Mouse (Mus musculus) stomach, postnatal 0 days (tissue): Measurements from ENCODE around the gene Gadl1. TPM values are rescaled to one million over a fixed set of nuclear protein-coding genes. Genes with fewer than 3 reads are reported as not detected.

ENCODE experiments used
- ATAC-seq: fragments of 200-750 bp; cut with Nextera tagmentation; 2 replicates; pipeline ENCODE4 v1.8.0; 2017; ENCODE audit not compliant: low FRiP score, low TSS enrichment
- DNase-seq: peaks from one replicate; pipeline ENCODE4 v3.0.0-alpha.2; 2016; ENCODE audit warnings: low spot score
- H3K27ac ChIP-seq: fragments of 300-500 bp; sonication (generic); replicated peaks from 2 replicates; pipeline ENCODE4 v1.5.1; 2014; ENCODE audit warnings: mild to moderate bottlenecking, control low read depth
- H3K27me3 ChIP-seq: fragments of 300-500 bp; sonication (generic); 2 replicates; pipeline ENCODE4 v1.6.1; 2014; ENCODE audit warnings: low read length; ENCODE audit not compliant: control insufficient read depth, insufficient read depth
- H3K36me3 ChIP-seq: fragments of 300-500 bp; sonication (generic); 2 replicates; pipeline ENCODE4 v1.6.1; 2014; ENCODE audit warnings: low read length, mixed read lengths; ENCODE audit not compliant: control insufficient read depth, insufficient read depth
- H3K4me1 ChIP-seq: fragments of 300-500 bp; sonication (generic); replicated peaks from 2 replicates; pipeline ENCODE4 v1.6.1; 2014; ENCODE audit warnings: antibody characterized with exemption; ENCODE audit not compliant: control insufficient read depth, insufficient read depth
- H3K4me2 ChIP-seq: fragments of 300-500 bp; sonication (generic); replicated peaks from 2 replicates; pipeline ENCODE4 v1.6.1; 2014; ENCODE audit warnings: low read depth, mild to moderate bottlenecking, control low read depth, moderate library complexity
- H3K4me3 ChIP-seq: fragments of 300-500 bp; sonication (generic); 2 replicates; pipeline ENCODE4 v1.5.1; 2014; ENCODE audit warnings: low read depth, low read length, control low read depth
- H3K9ac ChIP-seq: fragments of 300-500 bp; sonication (generic); 2 replicates; pipeline ENCODE4 v1.6.1; 2014; ENCODE audit warnings: mild to moderate bottlenecking, low read length, control low read depth, mixed read lengths
- H3K9me3 ChIP-seq: fragments of 300-500 bp; sonication (generic); 2 replicates; pipeline ENCODE4 v1.6.1; 2016; ENCODE audit warnings: low read length; ENCODE audit not compliant: control insufficient read depth
- CTCF ChIP-seq: IDR thresholded peaks from 2 replicates; pipeline ENCODE4 v1.5.1; 2016; ENCODE audit warnings: antibody characterized with exemption, low read depth, mild to moderate bottlenecking, moderate library complexity
- EP300 ChIP-seq: optimal IDR thresholded peaks from 2 replicates; pipeline ENCODE3; 2016; ENCODE audit warnings: antibody characterized with exemption
- WGBS: fragments of 180-500 bp; shearing (Covaris S2); extraction: QIAGEN DNeasy Blood & Tissue Kit; methylation state at CpG from one replicate; pipeline ENCODE4 v1.1.7; 2014; 5-methylcytosine and 5-hydroxymethylcytosine counted together
- polyA plus RNA-seq: library from polyadenylated mRNA; unstranded; fragments of >200 nt; fragmentation: Nextera tagmentation; extraction: Ambion mirVana; gene quantifications from 2 replicates; pipeline ENCODE4 v1.2.1, GENCODE M21; 2015

Gene Gadl1
- polyA plus RNA-seq, 1 experiment from 2014 or later = 0.45 TPM

DNA sequence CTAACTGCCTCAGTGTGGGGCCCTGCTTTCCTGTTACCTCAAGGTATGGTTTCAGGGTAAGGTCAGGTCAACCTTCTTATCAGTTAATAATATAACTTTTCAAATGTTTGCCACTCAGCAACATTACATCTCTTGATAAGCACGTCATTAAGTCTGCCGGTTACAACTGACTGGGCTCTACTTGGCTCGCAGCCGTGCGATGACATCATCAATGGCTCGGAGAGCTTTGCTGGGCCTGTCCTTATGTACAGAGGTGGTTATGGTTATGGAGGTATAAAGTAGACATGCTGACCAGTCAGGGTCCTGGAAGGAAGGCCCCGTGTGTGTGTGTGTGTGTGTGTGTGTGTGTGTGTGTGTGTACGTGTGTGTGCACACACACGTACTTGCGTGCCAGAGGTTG lies 15.3 kb upstream of the Gadl1 start:
- TF ChIP-seq CTCF (no peak), EP300 (no peak)
- ATAC-seq (0 out of 2 replicates have a peak, but pooled peaks have one; percentile 24), DNase-seq (peak; percentile 59)
- Histone ChIP-seq H3K4me3 (no peak overlapping the region), H3K9ac (no peak overlapping the region), H3K27me3 (no peaks in the 10 kb centered on the region), H3K36me3 (no peaks in the 10 kb centered on the region), H3K9me3 (no peaks in the 10 kb centered on the region), H3K27ac (no peak overlapping the region), H3K4me1 (no peaks in the 10 kb centered on the region), H3K4me2 (no peak overlapping the region)
- 77% methylated on average over 10 of the region's 10 CpGs for WGBS

DNA sequence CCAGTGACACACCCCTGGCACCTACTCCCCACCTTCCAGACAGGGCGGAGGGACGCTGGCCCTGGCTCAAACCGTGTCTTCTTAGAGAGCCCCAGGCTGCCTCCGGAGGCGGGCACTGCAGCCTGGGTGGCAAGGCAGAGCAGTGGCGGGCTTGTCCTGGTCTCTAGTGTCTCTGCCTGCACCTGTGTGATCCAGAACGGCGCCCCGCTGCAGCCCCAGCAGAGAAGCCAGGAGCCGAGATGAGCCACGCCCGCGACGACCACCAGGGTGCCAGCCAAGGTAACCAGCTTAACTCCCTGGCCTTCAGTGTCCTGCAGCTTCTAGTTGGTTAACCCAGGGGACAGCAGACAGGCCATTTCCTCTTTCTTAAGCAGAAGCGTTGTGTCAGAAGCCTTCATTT lies 930 bp upstream of the Gadl1 start:
- no peaks in the 10 kb centered on the region for H3K4me1 ChIP-seq
- H3K36me3 ChIP-seq = no peaks in the 10 kb centered on the region
- no peak for TF ChIP-seq CTCF
- H3K27me3 ChIP-seq = no peaks in the 10 kb centered on the region
- 15% methylated on average over 15 of the region's 15 CpGs for WGBS
- DNase-seq = no peak
- H3K27ac ChIP-seq = no peak overlapping the region
- no peaks in the 10 kb centered on the region for H3K9me3 ChIP-seq
- H3K4me3 ChIP-seq = no peak overlapping the region
- no peak overlapping the region; the same call in 1 of the 2 replicates for H3K4me2 ChIP-seq
- H3K9ac ChIP-seq = no peak overlapping the region
- ATAC-seq = no peak

DNA sequence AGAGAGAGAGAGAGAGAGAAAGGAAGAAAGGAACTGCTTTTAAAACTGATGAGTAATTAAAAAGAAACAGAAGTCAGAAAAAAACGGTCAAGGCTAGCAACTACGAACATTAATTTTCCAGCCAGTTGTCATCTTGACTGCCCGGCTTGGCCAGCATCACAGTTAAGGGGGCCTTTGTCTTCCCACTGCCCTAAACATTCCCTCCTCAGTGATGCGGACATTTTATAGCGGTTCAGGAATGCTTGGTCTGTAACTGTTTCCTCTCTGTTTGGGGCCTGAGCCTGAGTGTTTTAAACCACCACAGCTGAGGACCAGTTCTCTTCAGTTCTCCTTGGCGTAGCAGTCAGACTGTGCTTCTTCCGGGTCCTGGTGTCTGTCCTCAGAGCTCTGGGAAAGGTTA lies 4.8 kb downstream of the Gadl1 start:
- WGBS = 44% methylated on average over 7 of the region's 7 CpGs
- Histone ChIP-seq H3K27ac (no peak overlapping the region), H3K9ac (no peak overlapping the region), H3K9me3 (no peaks in the 10 kb centered on the region), H3K27me3 (no peaks in the 10 kb centered on the region), H3K4me3 (no peak overlapping the region), H3K4me2 (no peak overlapping the region), H3K36me3 (no peaks in the 10 kb centered on the region), H3K4me1 (no peaks in the 10 kb centered on the region)
- TF ChIP-seq EP300 (no peak), CTCF (no peak)
- DNase-seq (no peak), ATAC-seq (no peak)

DNA sequence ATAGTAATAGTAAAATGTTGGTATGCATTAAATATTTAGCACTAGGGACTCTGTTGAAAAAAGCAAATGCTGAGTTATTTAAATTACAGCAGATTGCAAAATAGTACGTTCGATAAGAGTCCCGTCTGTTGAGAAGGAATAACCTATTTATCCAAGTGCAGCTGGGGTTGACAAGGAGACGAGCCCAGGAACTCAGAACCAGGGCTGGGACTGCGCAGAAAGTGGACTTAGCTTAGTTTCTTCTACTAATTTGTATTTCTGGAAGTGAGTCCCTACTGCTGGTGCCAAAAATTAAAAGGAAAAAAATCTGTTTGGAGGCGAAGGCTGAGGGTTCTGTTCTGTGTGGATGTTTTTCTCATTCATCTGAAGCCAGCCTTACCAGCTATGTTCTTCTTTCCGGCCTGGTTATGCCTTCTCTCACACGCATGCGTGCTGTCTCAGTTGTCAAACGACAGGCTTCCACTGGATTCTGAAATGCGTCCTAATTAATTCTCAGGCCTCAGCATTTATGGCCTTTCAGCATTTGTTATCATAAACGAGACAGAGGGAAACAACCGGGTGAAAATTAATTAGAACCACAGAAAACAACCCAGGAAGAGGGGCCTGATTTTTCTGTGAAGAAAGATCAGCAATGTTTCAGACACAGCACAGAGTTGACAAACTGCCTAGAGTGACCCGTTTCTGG lies 6.5 kb downstream of the Gadl1 start:
- H3K4me3 ChIP-seq = no peak overlapping the region
- no peak for ATAC-seq
- no peak overlapping the region for H3K4me2 ChIP-seq
- no peak for DNase-seq
- no peaks in the 10 kb centered on the region for H3K9me3 ChIP-seq
- WGBS = 50% methylated on average over 14 of the region's 14 CpGs
- H3K36me3 ChIP-seq = no peaks in the 10 kb centered on the region
- TF ChIP-seq CTCF (no peak), EP300 (no peak)
- H3K27me3 ChIP-seq = no peaks in the 10 kb centered on the region
- no peaks in the 10 kb centered on the region for H3K4me1 ChIP-seq
- no peak overlapping the region for H3K9ac ChIP-seq
- no peak overlapping the region for H3K27ac ChIP-seq

- Histone ChIP-seq H3K27ac (no peak overlapping the region), H3K27me3 (no peaks in the 10 kb centered on the region), H3K4me2 (no peak overlapping the region), H3K36me3 (no peaks in the 10 kb centered on the region), H3K4me3 (no peak overlapping the region), H3K4me1 (no peaks in the 10 kb centered on the region), H3K9ac (no peak overlapping the region), H3K9me3 (no peaks in the 10 kb centered on the region)
- WGBS = 88% methylated on average over 3 of the region's 3 CpGs
- no peak for ATAC-seq
- TF ChIP-seq CTCF (no peak), EP300 (no peak)
- DNase-seq = no peak
Observed at GRCm38 (mm10) chr9:115919736-115920135, 10.5 kb downstream of the Gadl1 start.

DNA sequence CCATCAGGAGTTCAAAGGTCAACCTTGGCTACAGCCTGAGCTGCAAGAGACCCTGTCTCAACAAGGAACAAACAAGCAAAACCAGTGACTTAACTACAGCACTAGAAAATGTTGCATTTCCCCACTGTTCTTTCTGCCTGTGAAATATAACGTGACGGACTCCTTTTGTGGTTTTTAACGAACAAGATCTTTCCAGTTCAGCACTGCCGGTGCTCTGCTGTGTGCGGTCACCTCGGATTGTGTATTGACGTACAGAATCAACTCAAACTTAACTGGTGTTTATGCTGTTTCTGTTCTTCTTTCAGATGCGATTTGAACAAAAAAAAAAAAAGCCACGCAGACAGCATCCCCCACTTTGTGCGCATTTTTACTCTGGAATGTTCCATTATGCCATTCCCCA lies 13.4 kb downstream of the Gadl1 start:
- no peaks in the 10 kb centered on the region for H3K9me3 ChIP-seq
- H3K36me3 ChIP-seq = no peaks in the 10 kb centered on the region

More for the DNA sequence above, 13.4 kb downstream of the Gadl1 start:
- Histone ChIP-seq H3K27ac (no peak overlapping the region), H3K4me1 (no peaks in the 10 kb centered on the region), H3K27me3 (no peaks in the 10 kb centered on the region), H3K4me2 (no peak overlapping the region), H3K4me3 (no peak overlapping the region), H3K9ac (no peak overlapping the region)
- ATAC-seq = no peak
- no peak for TF ChIP-seq CTCF
- no peak for TF ChIP-seq EP300
- no peak for DNase-seq
- 83% methylated on average over 10 of the region's 10 CpGs for WGBS
